Mouse (Mus musculus): ENCODE results near the gene Snx21. TPM values are rescaled to one million over a fixed set of nuclear protein-coding genes. Genes with fewer than 3 reads are reported as not detected.

Snx21 gene
- polyA plus RNA-seq, 1 experiment from 2014 or later, result 35.6 TPM

DNA sequence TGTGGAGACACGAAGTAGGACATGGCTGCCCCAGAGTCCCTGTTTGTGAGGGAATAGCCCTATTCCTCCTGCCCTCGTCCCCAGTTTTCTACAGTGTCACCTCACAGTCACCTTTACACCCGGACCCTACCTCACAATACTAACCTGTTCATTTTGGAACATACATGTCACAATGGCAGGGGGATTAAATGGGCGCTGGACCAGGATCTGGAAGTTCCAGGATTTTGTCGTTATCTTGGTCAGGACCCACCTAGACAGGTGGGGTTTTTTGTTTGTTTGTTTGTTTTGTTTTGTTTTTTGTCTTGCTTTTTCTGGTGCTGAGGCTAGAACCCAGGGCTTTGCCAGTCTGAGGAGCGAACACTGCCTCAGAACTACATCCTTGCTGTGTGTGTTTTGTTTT, 42.8 kb downstream of the Snx21 start, which contains the start of gene Spata25:
Gene Spata25 (minus strand): TSS at position 101 of the 400 bp plus-strand sequence.
- H3K4me2 ChIP-seq (ENCODE audit: low read length), result no peak within 1 kb of the TSS
- H3K36me3 ChIP-seq (ENCODE audit: control insufficient read depth, insufficient read depth), result peaks cover 21% of the 10 kb centered on the region; the same call in 1 of the 2 replicates
- no peak within 1 kb of the TSS for H3K4me3 ChIP-seq (replicated peaks; ENCODE audit: low read length)
- no peak within 1 kb of the TSS for H3K27ac ChIP-seq (ENCODE audit: low read length)
- peaks cover 10% of the 10 kb centered on the region for H3K4me1 ChIP-seq (replicated peaks; ENCODE audit: control insufficient read depth, insufficient read depth, low read length)
- no peaks in the 10 kb centered on the region for H3K27me3 ChIP-seq (replicated peaks; ENCODE audit: control insufficient read depth, insufficient read depth, low read length)
- ATAC-seq, result no peak
- WGBS, result 92% methylated on average over 6 of the region's 6 CpGs
- H3K9me3 ChIP-seq (ENCODE audit: control insufficient read depth, low read length), result no peaks in the 10 kb centered on the region
- no peak within 1 kb of the TSS for H3K9ac ChIP-seq (replicated peaks; ENCODE audit: low read depth, low read length)

DNA sequence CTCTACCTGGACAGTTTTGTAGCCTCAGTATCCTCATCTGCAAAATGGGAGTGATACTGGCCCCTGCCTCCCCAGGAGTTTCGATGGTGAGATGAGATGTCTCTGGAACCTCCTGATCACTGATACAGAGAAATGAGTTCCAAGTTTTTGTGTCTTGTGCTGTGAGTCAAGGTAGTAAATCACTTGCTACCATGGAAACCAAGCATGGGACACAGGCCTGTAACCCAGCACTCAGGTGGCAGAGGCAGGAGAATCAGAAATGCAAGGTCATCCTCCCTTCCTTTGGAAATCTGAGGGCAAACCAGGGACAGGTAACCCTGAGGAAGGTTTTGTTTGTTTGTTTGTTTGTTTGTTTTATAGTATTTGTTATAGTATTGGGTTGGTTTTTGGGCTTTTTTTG, 43.5 kb downstream of the Snx21 start:
- Histone ChIP-seq H3K9ac (replicated peaks; ENCODE audit: low read depth, low read length) (no peak overlapping the region), H3K4me2 (ENCODE audit: low read length) (no peak overlapping the region), H3K27ac (ENCODE audit: low read length) (no peak overlapping the region), H3K27me3 (replicated peaks; ENCODE audit: control insufficient read depth, insufficient read depth, low read length) (no peaks in the 10 kb centered on the region), H3K9me3 (ENCODE audit: control insufficient read depth, low read length) (no peaks in the 10 kb centered on the region), H3K4me3 (replicated peaks; ENCODE audit: low read length) (no peak overlapping the region), H3K4me1 (replicated peaks; ENCODE audit: control insufficient read depth, insufficient read depth, low read length) (peaks cover 7% of the 10 kb centered on the region), H3K36me3 (ENCODE audit: control insufficient read depth, insufficient read depth) (peaks cover 21% of the 10 kb centered on the region; the same call in 1 of the 2 replicates)
- ATAC-seq, result no peak
- 100% methylated on average over 1 of the region's 1 CpGs for WGBS

DNA sequence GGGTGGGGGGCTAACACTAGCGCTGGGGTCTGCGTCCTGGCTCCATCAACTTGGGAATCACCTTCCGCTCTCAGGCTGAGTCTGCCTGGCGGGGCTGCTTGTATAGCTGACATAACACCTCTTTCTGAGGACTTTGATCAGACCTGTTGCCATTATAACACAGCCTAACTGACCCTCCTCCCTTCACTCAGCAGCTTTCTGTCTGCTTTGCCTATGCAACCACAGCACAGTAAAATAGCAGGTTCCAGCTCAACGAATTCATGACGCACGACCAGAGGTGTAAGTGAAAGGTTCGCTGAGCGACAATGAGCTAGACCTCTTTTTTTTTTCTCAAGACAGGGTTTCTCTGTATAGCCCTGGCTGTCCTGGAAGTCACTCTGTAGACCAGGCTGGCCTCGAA, 45.4 kb downstream of the Snx21 start:
- no peak overlapping the region for H3K9ac ChIP-seq (replicated peaks; ENCODE audit: low read depth, low read length)
- WGBS, result 82% methylated on average over 10 of the region's 10 CpGs
- no peak overlapping the region for H3K27ac ChIP-seq (ENCODE audit: low read length)
- no peaks in the 10 kb centered on the region for H3K27me3 ChIP-seq (replicated peaks; ENCODE audit: control insufficient read depth, insufficient read depth, low read length)
- H3K4me2 ChIP-seq (ENCODE audit: low read length), result no peak overlapping the region
- H3K4me1 ChIP-seq (replicated peaks; ENCODE audit: control insufficient read depth, insufficient read depth, low read length), result peaks cover 20% of the 10 kb centered on the region
- no peak overlapping the region for H3K4me3 ChIP-seq (replicated peaks; ENCODE audit: low read length)
- H3K36me3 ChIP-seq (ENCODE audit: control insufficient read depth, insufficient read depth), result peaks cover 9% of the 10 kb centered on the region; the same call in 1 of the 2 replicates
- no peak for ATAC-seq
- H3K9me3 ChIP-seq (ENCODE audit: control insufficient read depth, low read length), result no peaks in the 10 kb centered on the region

DNA sequence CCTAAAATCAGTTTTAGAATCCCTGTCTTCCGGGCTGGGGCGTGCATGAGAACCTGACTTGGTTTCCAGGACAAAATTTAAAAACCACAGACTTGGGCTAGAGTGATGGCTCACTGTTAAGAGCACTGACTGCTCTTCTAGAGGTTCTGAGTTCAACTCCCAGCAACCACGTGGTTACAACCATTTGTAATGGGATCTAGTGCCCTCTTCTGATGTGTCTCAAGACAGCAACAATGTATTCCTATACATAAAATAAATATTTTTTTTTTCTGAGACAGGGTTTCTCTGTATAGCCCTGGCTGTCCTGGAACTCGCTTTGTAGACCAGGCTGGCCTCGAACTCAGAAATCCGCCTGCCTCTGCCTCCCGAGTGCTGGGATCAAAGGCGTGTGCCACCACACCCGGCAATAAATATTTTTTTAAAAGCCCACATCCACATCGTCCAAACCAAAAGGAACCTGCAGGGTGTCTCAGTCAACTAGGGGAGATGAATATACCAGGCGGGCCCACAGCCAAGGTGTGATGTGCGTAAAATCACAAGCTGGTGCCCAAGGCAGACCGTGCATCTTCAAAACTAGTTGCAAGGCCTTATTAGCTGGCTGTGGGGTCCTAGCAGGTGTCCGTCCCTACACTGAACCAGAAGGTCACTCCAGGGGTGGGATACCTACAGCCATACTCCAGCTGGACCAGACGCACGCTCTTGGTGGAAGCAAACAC, 46.6 kb downstream of the Snx21 start:
- 61% methylated on average over 16 of the region's 16 CpGs for WGBS
- H3K9me3 ChIP-seq (ENCODE audit: control insufficient read depth, low read length), result no peaks in the 10 kb centered on the region
- H3K36me3 ChIP-seq (ENCODE audit: control insufficient read depth, insufficient read depth), result peaks cover 8% of the 10 kb centered on the region; the same call in 1 of the 2 replicates
- H3K27me3 ChIP-seq (replicated peaks; ENCODE audit: control insufficient read depth, insufficient read depth, low read length), result no peaks in the 10 kb centered on the region
- H3K4me2 ChIP-seq (ENCODE audit: low read length), result peak overlapping the region; percentile 98
- peak overlapping the region; percentile 82 for H3K27ac ChIP-seq (ENCODE audit: low read length)
- peak overlapping the region; percentile 82 for H3K4me3 ChIP-seq (replicated peaks; ENCODE audit: low read length)
- peak overlapping the region; percentile 86 for H3K9ac ChIP-seq (replicated peaks; ENCODE audit: low read depth, low read length)
- H3K4me1 ChIP-seq (replicated peaks; ENCODE audit: control insufficient read depth, insufficient read depth, low read length), result peaks cover 20% of the 10 kb centered on the region
- ATAC-seq, result no peak

DNA sequence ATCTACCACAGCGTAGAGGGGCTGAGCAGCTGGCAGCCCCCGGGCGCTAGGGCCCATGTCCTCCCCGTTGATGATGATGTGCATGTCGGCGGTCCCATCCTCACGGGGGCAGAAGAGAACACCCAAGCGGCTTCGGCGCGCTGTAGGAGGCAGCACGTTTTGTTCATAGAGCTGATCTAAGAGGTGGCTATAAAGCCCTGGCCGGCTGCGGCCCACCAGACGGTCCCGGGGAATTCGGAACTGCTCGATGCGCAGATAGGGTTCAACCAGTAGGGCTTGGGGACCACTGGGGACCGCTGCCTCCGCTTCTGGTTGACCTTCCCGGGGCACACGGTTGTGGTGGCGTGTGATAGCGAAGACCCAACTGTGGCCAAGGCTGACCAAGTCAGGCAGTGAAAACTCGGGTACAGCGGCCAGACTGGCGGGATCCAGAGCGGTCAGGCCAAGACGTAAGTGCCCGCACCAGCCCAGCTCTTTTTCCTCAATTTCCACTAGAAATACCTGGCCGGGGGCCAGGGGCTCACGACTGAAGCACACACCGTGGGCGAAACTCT, 47.2 kb downstream of the Snx21 start, which contains the start of gene Ctsa:
Gene Ctsa (plus strand): TSS at position 126 of the 554 bp plus-strand sequence.
- Histone ChIP-seq H3K36me3 (ENCODE audit: control insufficient read depth, insufficient read depth) (peaks cover 4% of the 10 kb centered on the region; the same call in 1 of the 2 replicates), H3K27me3 (replicated peaks; ENCODE audit: control insufficient read depth, insufficient read depth, low read length) (no peaks in the 10 kb centered on the region), H3K27ac (ENCODE audit: low read length) (peak within 1 kb of the TSS; percentile 82), H3K4me3 (replicated peaks; ENCODE audit: low read length) (peak within 1 kb of the TSS; percentile 82), H3K4me1 (replicated peaks; ENCODE audit: control insufficient read depth, insufficient read depth, low read length) (peaks cover 20% of the 10 kb centered on the region), H3K4me2 (ENCODE audit: low read length) (peak within 1 kb of the TSS; percentile 98), H3K9me3 (ENCODE audit: control insufficient read depth, low read length) (no peaks in the 10 kb centered on the region), H3K9ac (replicated peaks; ENCODE audit: low read depth, low read length) (peak within 1 kb of the TSS; percentile 86)
- WGBS, result under 1% methylated on average over 35 of the region's 35 CpGs
- ATAC-seq, result peak; percentile 79

DNA sequence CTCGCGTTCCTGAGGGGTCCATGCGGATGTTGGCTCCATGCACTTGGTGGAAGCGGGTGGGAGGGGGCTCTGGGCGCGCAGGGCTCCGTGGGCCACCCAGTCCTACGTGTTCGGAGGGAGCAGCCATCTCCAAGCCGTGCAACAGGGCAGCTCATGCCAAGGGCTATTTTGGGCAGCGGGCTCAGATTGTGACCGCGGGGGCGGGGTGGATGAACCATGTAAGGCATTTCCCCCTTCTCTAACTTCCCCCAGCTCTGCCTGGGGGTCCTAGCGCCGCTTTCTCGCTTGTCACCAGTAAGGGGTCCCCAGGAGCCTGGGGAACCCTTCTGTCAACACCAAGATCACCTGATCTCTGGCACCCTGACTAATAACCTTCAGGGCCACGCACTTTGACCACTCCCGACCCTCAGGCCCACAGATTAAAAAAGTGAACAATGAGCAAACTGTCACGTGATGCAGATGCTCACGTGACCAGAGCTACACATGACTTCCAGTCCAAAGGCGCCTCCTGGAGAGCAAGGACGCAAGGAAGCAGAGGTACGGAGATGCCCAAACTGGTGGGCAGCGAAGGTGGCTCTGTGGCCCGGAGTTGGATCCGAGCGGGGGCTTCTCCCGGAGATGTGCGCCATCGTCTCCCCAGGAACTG, 47.8 kb downstream of the Snx21 start, which contains the start of gene Neurl2:
Gene Neurl2 (minus strand): TSS at position 143 of the 646 bp plus-strand sequence.
- peaks cover 20% of the 10 kb centered on the region for H3K4me1 ChIP-seq (replicated peaks; ENCODE audit: control insufficient read depth, insufficient read depth, low read length)
- H3K4me3 ChIP-seq (replicated peaks; ENCODE audit: low read length), result peak within 1 kb of the TSS; percentile 82
- H3K27me3 ChIP-seq (replicated peaks; ENCODE audit: control insufficient read depth, insufficient read depth, low read length), result no peaks in the 10 kb centered on the region
- peak within 1 kb of the TSS; percentile 82 for H3K27ac ChIP-seq (ENCODE audit: low read length)
- peak within 1 kb of the TSS; percentile 86 for H3K9ac ChIP-seq (replicated peaks; ENCODE audit: low read depth, low read length)
- no peaks in the 10 kb centered on the region for H3K9me3 ChIP-seq (ENCODE audit: control insufficient read depth, low read length)
- H3K4me2 ChIP-seq (ENCODE audit: low read length), result peak within 1 kb of the TSS; percentile 98
- no peaks in the 10 kb centered on the region; the same call in 1 of the 2 replicates for H3K36me3 ChIP-seq (ENCODE audit: control insufficient read depth, insufficient read depth)
- WGBS, result under 1% methylated on average over 29 of the region's 31 CpGs
- ATAC-seq, result peak; percentile 71

DNA sequence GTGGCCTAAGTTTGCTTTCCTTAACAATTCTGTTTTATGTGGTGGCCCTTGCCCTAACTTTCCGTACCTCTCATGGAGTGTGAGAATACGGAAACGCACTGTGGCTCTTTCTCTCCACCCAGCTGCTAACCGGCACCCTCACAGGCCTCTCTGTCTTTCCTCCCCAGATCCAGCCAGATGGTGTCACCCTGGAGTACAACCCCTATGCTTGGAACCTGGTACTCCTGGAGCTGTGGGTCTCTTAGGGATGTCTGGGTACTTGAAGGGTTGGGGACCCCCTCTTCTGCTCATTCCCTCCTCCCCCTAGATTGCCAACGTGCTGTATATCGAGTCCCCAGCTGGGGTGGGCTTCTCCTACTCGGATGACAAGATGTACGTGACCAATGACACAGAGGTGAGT, 48.9 kb downstream of the Snx21 start:
- H3K36me3 ChIP-seq (ENCODE audit: control insufficient read depth, insufficient read depth), result peaks cover 1% of the 10 kb centered on the region; the same call in 1 of the 2 replicates
- no peaks in the 10 kb centered on the region for H3K27me3 ChIP-seq (replicated peaks; ENCODE audit: control insufficient read depth, insufficient read depth, low read length)
- ATAC-seq, result no peak
- no peak overlapping the region for H3K27ac ChIP-seq (ENCODE audit: low read length)
- H3K4me2 ChIP-seq (ENCODE audit: low read length), result peak overlapping the region; percentile 98
- 48% methylated on average over 8 of the region's 8 CpGs for WGBS
- H3K9ac ChIP-seq (replicated peaks; ENCODE audit: low read depth, low read length), result peak overlapping the region; percentile 86; the same call in 1 of the 2 replicates
- peak overlapping the region; percentile 82 for H3K4me3 ChIP-seq (replicated peaks; ENCODE audit: low read length)
- peaks cover 20% of the 10 kb centered on the region for H3K4me1 ChIP-seq (replicated peaks; ENCODE audit: control insufficient read depth, insufficient read depth, low read length)
- no peaks in the 10 kb centered on the region for H3K9me3 ChIP-seq (ENCODE audit: control insufficient read depth, low read length)

DNA sequence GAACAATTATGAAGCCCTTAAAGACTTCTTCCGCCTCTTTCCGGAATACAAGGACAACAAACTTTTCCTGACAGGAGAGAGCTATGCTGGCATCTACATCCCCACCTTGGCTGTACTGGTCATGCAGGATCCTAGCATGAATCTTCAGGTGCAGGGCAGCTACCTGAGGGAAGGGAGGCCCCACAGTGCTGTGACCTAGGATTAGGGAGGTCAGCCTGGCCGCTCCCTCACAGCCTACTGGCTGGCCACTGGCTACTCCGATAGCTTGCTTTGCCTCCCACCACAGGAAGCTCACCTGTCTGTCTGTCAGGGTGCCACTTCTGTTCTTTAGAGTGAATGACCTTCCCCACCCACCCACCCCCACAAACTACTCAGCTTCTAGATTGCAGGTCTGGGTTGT, 49.5 kb downstream of the Snx21 start:
- H3K4me1 ChIP-seq (replicated peaks; ENCODE audit: control insufficient read depth, insufficient read depth, low read length), result peaks cover 20% of the 10 kb centered on the region
- no peak for ATAC-seq
- H3K9ac ChIP-seq (replicated peaks; ENCODE audit: low read depth, low read length), result no peak overlapping the region
- H3K9me3 ChIP-seq (ENCODE audit: control insufficient read depth, low read length), result no peaks in the 10 kb centered on the region
- 95% methylated on average over 4 of the region's 4 CpGs for WGBS
- no peaks in the 10 kb centered on the region for H3K27me3 ChIP-seq (replicated peaks; ENCODE audit: control insufficient read depth, insufficient read depth, low read length)
- H3K4me2 ChIP-seq (ENCODE audit: low read length), result no peak overlapping the region
- no peak overlapping the region for H3K27ac ChIP-seq (ENCODE audit: low read length)
- no peak overlapping the region for H3K4me3 ChIP-seq (replicated peaks; ENCODE audit: low read length)
- peaks cover 2% of the 10 kb centered on the region; the same call in 1 of the 2 replicates for H3K36me3 ChIP-seq (ENCODE audit: control insufficient read depth, insufficient read depth)
